Mouse (Mus musculus) embryonic facial prominence, embryonic 14.5 days (tissue): ENCODE measurements around the gene Prrc2b. TPM values are rescaled to one million over a fixed set of nuclear protein-coding genes. Genes with fewer than 3 reads are reported as not detected.

Experiments used
- ATAC-seq: fragments of 200-750 bp; cut with Nextera tagmentation; 2 replicates; pipeline ENCODE4 v1.8.0; 2017; ENCODE audit warnings: low read depth, moderate number of reproducible peaks, moderate TSS enrichment
- DNase-seq: peaks from one replicate; pipeline ENCODE4 v3.0.0-alpha.2; 2015; ENCODE audit warnings: low spot score
- H3K27ac ChIP-seq: fragments of 300-500 bp; sonication (generic); replicated peaks from 2 replicates; pipeline ENCODE4 v1.5.1; 2014; ENCODE audit warnings: low read depth, mild to moderate bottlenecking, low read length, moderate library complexity
- H3K27me3 ChIP-seq: fragments of 300-500 bp; sonication (generic); replicated peaks from 2 replicates; pipeline ENCODE4 v1.6.1; 2014; ENCODE audit warnings: low read length; ENCODE audit not compliant: control insufficient read depth, insufficient read depth
- H3K36me3 ChIP-seq: fragments of 300-500 bp; sonication (generic); 2 replicates; pipeline ENCODE4 v1.6.1; 2014; ENCODE audit warnings: low read length, mixed read lengths; ENCODE audit not compliant: control insufficient read depth, insufficient read depth
- H3K4me1 ChIP-seq: fragments of 300-500 bp; sonication (generic); 2 replicates; pipeline ENCODE4 v1.6.1; 2014; ENCODE audit warnings: antibody characterized with exemption, low read length; ENCODE audit not compliant: control insufficient read depth, insufficient read depth
- H3K4me2 ChIP-seq: fragments of 300-500 bp; sonication (generic); 2 replicates; pipeline ENCODE4 v1.6.1; 2014; ENCODE audit warnings: low read depth, mild to moderate bottlenecking, low read length, moderate library complexity, mixed read lengths
- H3K4me3 ChIP-seq: fragments of 300-500 bp; sonication (generic); 2 replicates; pipeline ENCODE4 v1.5.1; 2014; ENCODE audit warnings: low read depth, mild to moderate bottlenecking, low read length
- H3K9ac ChIP-seq: fragments of 300-500 bp; sonication (generic); 2 replicates; pipeline ENCODE4 v1.6.1; 2014; ENCODE audit warnings: low read depth, mild to moderate bottlenecking, low read length, moderate library complexity, mixed read lengths
- H3K9me3 ChIP-seq: fragments of 300-500 bp; sonication (generic); 2 replicates; pipeline ENCODE4 v1.6.1; 2016; ENCODE audit warnings: low read length; ENCODE audit not compliant: control insufficient read depth
- WGBS: fragments of 180-500 bp; shearing (Covaris S2); extraction: QIAGEN DNeasy Blood & Tissue Kit; methylation state at CpG from one replicate; pipeline ENCODE4 v1.1.7; 2014; 5-methylcytosine and 5-hydroxymethylcytosine counted together
- polyA plus RNA-seq: library from polyadenylated mRNA; unstranded; fragments of >200 nt; fragmentation: Nextera tagmentation; extraction: Ambion mirVana; gene quantifications from 2 replicates; pipeline ENCODE4 v1.2.1, GENCODE M21; 2014

Gene Prrc2b
- polyA plus RNA-seq, 1 experiment from 2014 or later: 66.0 TPM

DNA sequence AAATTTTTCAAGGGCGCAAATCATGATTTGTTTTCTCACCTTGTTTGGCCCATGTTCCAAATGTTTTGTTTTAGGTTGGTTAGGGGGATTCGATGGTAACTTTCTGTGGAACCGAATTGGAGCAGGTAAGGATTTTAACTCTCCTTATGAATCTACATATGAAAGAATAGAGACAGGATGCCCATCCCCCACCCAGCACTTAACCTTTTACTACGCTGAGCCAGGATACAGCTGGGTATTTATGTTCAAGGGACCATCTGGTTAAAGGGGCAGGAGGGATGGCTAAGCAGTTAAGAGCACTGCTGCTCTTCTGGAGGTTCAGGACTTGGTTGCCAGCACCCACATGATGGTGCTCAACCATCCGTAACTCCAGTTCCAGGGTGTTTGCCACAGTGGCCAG, 89.7 kb downstream of the Prrc2b start:
- no peak overlapping the region for H3K9ac ChIP-seq
- 81% methylated on average over 5 of the region's 5 CpGs for WGBS
- ATAC-seq: no peak

DNA sequence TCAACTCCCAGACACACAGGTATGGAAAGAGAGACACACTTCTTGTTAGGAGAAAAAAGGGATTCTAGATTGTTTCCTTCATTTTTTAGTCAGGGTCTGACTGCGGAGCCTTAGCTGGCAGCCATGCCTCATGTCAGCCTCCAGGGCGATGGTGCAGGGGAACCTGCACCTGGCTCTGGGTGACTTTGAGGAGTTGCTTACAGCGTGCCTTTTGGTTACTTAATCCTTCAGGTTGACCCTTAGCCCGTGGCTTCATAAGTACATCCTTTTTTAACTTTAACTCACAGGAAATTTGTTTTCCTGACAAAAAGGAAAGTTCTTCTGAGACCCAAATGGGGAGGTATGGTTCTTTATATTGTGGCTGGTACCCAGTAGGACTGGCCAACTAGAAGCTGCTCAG, 92.1 kb downstream of the Prrc2b start:
- DNase-seq: no peak
- no peaks in the 10 kb centered on the region for H3K4me1 ChIP-seq
- no peak for ATAC-seq
- H3K4me3 ChIP-seq: no peak overlapping the region
- H3K9ac ChIP-seq: no peak overlapping the region
- peaks cover 40% of the 10 kb centered on the region for H3K36me3 ChIP-seq
- H3K27ac ChIP-seq: no peak overlapping the region
- H3K4me2 ChIP-seq: no peak overlapping the region
- H3K9me3 ChIP-seq: no peaks in the 10 kb centered on the region
- 84% methylated on average over 4 of the region's 4 CpGs for WGBS
- H3K27me3 ChIP-seq: no peaks in the 10 kb centered on the region

More for the DNA sequence above, 89.7 kb downstream of the Prrc2b start:
- no peak overlapping the region for H3K4me2 ChIP-seq
- H3K4me1 ChIP-seq: peaks cover 5% of the 10 kb centered on the region; the same call in 1 of the 2 replicates
- no peaks in the 10 kb centered on the region for H3K27me3 ChIP-seq
- H3K27ac ChIP-seq: no peak overlapping the region
- H3K4me3 ChIP-seq: no peak overlapping the region
- no peak for DNase-seq
- no peaks in the 10 kb centered on the region for H3K9me3 ChIP-seq
- peaks cover 29% of the 10 kb centered on the region for H3K36me3 ChIP-seq

DNA sequence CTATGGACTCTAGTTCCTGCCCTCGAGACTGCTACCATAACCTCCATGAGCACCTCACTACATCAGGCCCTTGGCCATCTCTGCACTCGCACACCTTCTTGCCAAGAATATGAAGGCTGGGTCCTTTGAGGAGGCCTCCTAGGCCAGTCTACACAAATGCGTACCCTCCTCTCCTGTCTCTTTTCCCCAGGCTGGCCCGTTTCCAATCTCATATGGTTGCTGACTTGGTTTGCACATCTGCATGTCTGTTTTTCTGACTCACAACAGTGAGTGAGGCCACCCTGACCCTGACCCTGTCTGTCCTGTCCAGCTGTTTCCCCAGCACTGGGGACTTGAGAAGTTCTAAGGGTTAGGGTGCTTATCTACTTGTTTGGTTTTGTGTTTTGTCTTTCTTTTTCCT, 95.9 kb downstream of the Prrc2b start:
- H3K4me3 ChIP-seq: no peak overlapping the region
- no peaks in the 10 kb centered on the region for H3K9me3 ChIP-seq
- DNase-seq (no peak), ATAC-seq (no peak)
- H3K9ac ChIP-seq: no peak overlapping the region
- WGBS: 86% methylated on average over 4 of the region's 4 CpGs
- H3K4me1 ChIP-seq: no peaks in the 10 kb centered on the region
- H3K27me3 ChIP-seq: no peaks in the 10 kb centered on the region
- peaks cover 61% of the 10 kb centered on the region for H3K36me3 ChIP-seq
- H3K27ac ChIP-seq: no peak overlapping the region
- H3K4me2 ChIP-seq: no peak overlapping the region

DNA sequence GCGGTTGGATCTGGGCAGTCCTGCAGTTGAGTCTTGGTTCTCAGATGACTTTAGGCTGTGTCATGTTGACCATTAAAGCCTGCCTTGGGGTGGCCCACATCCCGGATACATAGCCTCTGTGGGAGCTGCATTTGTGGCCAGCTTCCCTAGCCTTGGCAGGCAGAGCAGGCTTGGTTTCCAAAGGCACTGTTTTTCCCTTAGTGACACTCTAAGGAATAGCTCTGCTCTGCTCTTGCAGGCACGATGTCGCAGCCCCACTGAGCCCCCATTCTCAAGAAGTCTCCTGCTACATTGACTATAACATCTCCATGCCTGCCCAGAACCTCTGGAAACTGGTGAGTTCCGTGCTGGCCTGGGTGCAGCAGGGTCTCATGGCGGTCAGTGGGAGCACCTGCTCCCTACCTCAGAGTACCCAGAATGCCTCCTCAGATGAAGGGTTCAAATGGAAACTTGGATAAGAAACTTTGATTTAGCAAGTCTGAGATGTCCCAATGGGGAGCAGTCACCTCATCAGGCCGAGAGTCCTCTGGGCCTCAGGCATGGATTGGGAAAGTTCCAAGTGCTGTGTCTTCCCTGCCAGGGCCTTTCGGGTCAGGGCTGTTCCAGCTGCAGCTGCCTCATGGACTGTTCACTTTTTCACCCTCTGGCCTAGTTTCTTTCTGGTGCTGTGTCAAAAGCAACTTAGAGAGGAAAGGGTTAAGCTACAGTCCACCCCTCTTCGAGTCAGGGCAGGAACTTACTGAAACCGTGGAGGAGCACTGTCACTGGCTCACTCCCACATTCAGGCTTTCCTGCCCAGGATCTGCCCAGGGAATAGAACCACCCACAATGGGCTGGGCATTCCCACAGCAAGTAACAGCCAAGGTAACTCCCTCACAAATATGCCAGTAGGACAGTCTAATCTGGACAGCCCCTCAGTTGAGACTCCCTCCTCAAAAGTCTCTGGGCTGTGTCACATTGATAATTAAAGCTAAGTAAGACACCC, 97.8 kb downstream of the Prrc2b start:
- Histone ChIP-seq H3K9ac (no peak overlapping the region), H3K27me3 (no peaks in the 10 kb centered on the region), H3K4me3 (no peak overlapping the region), H3K4me1 (no peaks in the 10 kb centered on the region), H3K9me3 (no peaks in the 10 kb centered on the region), H3K27ac (no peak overlapping the region), H3K36me3 (peaks cover 78% of the 10 kb centered on the region), H3K4me2 (no peak overlapping the region)
- DNase-seq (no peak), ATAC-seq (no peak)
- WGBS: 80% methylated on average over 10 of the region's 10 CpGs

DNA sequence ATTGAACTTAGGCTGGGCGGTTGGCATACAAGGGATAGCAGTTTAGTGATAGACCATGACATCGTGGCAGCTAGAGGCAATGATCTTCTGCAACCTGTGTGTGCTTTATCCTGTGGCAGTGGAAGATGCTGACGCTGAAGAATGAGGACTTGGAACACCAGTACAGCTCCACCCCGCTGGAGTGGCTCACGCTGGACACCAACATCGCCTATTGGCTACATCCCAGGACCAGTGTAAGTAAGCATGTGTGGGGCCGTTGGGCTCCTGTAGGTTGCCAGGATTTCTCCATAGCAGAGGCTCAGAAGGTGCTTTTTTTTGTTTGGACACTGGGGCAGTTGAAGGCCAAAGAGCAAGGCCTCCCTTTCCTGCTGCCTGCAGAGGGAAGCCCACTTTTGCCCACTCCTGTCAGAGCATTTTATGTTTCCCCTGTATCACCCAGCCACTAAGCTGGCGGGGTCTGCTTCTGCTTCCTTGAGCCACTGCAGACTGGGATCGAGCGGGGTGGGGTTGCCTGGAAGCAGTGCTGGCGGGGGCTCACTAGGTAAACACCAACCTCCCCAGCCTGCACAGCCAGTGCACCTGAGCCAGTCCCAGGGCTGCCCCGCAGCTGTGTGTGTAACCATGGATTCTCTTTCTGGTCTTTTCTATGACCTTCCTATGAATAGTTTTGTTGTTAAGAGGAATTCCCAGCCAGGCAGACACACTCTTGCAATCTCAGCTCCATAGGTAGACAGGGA, 101.1 kb downstream of the Prrc2b start:
- Histone ChIP-seq H3K4me3 (no peak overlapping the region), H3K9ac (no peak overlapping the region), H3K36me3 (peaks cover 80% of the 10 kb centered on the region), H3K4me1 (no peaks in the 10 kb centered on the region), H3K27me3 (no peaks in the 10 kb centered on the region), H3K27ac (no peak overlapping the region), H3K9me3 (no peaks in the 10 kb centered on the region), H3K4me2 (no peak overlapping the region)
- ATAC-seq (no peak), DNase-seq (no peak)
- WGBS: 83% methylated on average over 12 of the region's 12 CpGs

DNA sequence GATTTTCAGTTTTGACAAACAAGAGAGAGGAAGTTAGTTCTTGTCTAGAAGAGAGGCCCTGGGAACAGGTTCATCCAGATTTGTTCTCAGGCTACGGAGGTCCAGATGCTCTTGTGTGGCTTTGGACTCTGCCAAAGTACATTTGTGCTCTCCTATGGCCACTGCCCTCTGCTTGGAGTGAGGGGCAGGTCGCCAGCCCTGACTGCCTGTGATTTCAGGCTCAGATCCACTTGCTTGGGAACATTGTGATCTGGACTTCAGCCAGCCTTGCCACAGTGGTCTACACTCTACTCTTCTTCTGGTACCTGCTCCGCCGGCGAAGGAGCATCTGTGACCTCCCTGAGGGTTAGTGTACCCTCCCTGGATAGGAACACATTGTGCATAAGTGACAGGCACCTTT, 101.8 kb downstream of the Prrc2b start:
- Histone ChIP-seq H3K4me3 (no peak overlapping the region), H3K36me3 (peaks cover 80% of the 10 kb centered on the region), H3K9ac (no peak overlapping the region), H3K9me3 (no peaks in the 10 kb centered on the region), H3K27ac (no peak overlapping the region), H3K27me3 (no peaks in the 10 kb centered on the region), H3K4me1 (no peaks in the 10 kb centered on the region), H3K4me2 (no peak overlapping the region)
- DNase-seq: no peak
- 87% methylated on average over 5 of the region's 5 CpGs for WGBS
- ATAC-seq: no peak

DNA sequence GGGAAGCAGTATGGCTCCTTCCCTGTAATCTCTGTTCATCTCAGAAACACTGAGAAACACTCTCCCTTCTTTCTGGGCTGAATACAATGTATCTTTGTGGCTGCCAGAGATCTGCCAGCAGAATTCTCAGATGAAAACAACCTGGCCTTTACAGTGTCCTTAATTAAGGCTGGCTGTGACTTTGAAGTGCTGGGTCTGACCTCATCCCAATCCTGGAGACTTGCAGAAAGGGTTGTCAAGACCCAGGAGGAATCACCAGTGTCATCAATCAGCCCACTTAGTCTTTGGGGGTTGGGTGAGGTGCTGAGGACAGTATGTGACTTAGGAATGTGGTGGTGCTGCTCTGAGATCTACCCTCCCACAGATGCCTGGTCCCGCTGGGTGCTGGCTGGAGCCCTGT, 102.5 kb downstream of the Prrc2b start:
- no peak overlapping the region for H3K4me3 ChIP-seq
- no peak overlapping the region for H3K9ac ChIP-seq
- ATAC-seq (no peak), DNase-seq (no peak)
- H3K9me3 ChIP-seq: no peaks in the 10 kb centered on the region
- no peak overlapping the region for H3K4me2 ChIP-seq
- H3K36me3 ChIP-seq: peaks cover 83% of the 10 kb centered on the region
- 100% methylated on average over 1 of the region's 1 CpGs for WGBS
- H3K4me1 ChIP-seq: no peaks in the 10 kb centered on the region
- H3K27me3 ChIP-seq: no peaks in the 10 kb centered on the region
- no peak overlapping the region for H3K27ac ChIP-seq

DNA sequence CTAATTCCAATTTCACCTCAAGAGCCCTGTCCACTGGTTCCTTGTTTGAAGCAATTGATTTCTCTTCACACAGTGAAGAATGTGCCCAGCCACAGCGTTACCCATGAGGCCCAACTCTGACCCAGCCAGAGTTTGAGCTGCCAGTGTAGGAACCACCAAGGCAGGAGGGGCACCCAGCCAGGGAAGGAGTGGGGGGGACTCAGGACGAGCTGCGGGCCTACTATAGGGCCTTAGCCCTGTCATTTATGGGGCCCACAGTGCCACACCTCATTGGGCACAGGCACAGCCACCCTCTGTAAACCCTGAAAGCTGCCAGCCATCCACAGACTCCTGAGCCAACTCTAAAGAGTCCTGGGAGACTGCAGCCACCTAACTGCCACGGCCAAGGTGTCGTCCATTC, 103.7 kb downstream of the Prrc2b start:
- no peak for ATAC-seq
- WGBS: 85% methylated on average over 5 of the region's 5 CpGs
- DNase-seq: no peak
- no peaks in the 10 kb centered on the region for H3K27me3 ChIP-seq
- no peak overlapping the region for H3K4me3 ChIP-seq
- no peak overlapping the region for H3K27ac ChIP-seq
- H3K9me3 ChIP-seq: no peaks in the 10 kb centered on the region
- H3K4me1 ChIP-seq: peaks cover 7% of the 10 kb centered on the region; the same call in 1 of the 2 replicates
- H3K36me3 ChIP-seq: peaks cover 73% of the 10 kb centered on the region
- H3K4me2 ChIP-seq: no peak overlapping the region
- no peak overlapping the region for H3K9ac ChIP-seq
